Comparison of ENCODE assay signal across 1 mouse cellular context in genomic region chr9:107298876-107299275, GRCm38 (mm10).
TF ChIP-seq lines count a peak whose summit lies in the region.

No protein-coding gene starts in this region.

TF ChIP-seq in MEL, 35 proteins besides CTCF, POLR2A, EP300 and RAD21 (continued from another document):
- no peak for TF ChIP-seq MEF2A (IDR thresholded peaks at IDR 0.05; ENCODE audit: extremely low read depth, insufficient replicate concordance, low read depth, low read length, poor library complexity, severe bottlenecking)
- TF ChIP-seq USF2 (IDR thresholded peaks at IDR 0.05; ENCODE audit: borderline replicate concordance in 1 of 2, insufficient read depth in 1 of 2, low read depth in 1 of 2, low read length in 2 of 2) = no peak
- TF ChIP-seq TAL1 (IDR thresholded peaks at IDR 0.05; ENCODE audit: low read length) = no peak
TF ChIP-seq in MEL: peak in this region for 0.
